Mouse (Mus musculus) megakaryocyte, embryonic 14.5 days (primary cell): ENCODE results near the gene Sox5.

Source experiments
- FLI1 ChIP-seq: IDR thresholded peaks from 2 replicates; pipeline ENCODE4 v1.6.1; 2012; ENCODE audit warnings: low read length, inconsistent platforms, mixed read lengths
- GATA1 ChIP-seq: IDR thresholded peaks from 3 replicates; pipeline ENCODE4 v1.6.1; 2012; ENCODE audit warnings: mixed read lengths, low read length, inconsistent platforms, borderline replicate concordance

DNA sequence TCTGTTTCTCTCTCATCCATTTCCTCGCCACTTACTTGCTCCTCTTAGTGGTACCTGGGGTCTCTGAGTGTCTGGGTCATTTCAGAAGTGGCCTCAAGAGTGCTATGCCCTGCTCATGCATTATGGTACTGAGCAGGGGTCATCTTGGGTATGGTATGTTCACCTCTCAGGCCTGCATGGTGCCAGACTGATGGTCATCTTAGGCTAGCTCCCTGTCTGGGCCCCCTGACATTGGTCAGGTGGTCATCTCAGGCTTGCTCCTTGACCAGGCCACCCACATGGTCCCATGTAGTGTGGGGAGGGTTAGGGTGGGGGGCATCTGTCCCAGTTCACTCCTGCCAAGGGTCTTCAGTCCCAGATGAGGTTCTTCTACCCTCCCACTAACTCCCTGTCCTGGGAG lies 21.3 kb upstream of the Sox5 start:
- no peak for TF ChIP-seq GATA1
- TF ChIP-seq FLI1: no peak
